Mouse (Mus musculus): ENCODE measurements around the gene Sorcs1.

The Sorcs1 gene

DNA sequence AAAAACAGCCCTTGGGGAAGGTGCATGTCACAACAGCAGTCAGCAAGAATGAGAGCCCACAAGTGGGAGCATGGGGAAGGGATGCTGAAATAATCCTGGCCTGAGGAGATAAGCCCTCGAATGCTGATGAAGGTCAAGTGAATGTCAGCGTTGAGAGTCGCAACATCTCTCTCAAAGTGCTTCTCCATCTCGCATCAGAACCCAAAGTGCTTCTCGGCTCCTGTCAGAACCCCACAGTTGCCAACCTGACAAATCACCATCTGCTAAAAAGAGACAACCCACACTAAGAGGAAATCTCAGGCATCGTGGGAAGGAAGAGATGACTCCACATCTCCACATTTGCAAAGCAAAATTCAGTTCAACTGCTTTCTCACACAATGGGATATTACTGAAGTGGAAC lies 119.7 kb downstream of the Sorcs1 start:
- DNase-seq = no peak

DNA sequence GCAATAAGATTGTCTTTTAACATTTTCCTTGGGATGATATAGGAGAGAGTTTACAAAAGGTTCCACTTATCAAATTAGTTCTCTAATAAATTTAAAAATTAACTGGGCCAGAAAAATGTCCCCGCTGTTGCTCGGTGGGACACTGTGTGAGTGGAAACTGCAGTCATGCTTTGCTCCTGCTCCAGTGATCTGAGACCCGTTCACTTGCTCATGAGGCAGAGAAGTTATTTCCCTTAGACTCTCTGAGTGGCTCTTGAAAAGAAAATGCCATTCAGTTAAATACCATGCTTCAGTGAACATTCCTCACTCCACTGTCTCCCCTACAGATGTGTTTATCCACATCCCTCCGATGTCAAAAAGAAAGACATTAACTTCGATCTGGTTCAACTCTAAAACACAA lies 144.4 kb downstream of the Sorcs1 start:
- DNase-seq = no peak

DNA sequence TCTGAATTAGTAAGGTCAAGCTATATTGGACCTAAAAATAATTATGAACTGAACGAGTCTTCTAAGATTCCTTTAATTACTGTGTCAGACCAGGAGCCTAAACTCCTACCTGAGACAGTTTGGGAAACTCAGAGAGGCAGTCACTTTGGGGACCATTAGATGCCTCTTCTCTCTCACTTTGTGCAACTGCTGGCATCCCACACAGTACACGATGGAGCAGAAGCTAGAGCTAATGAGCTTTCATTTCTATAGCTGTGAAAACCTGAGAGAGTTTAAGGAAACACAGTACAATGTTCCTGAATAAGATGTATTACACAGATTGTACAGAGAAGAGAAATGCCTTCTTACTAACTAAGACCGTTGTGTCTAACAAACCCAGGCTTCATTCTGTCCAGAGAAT lies 150.6 kb downstream of the Sorcs1 start:
- DNase-seq = no peak

- no peak for DNase-seq
These were observed 152.4 kb downstream of the Sorcs1 start for GRCm38 (mm10) chr19:50526094-50526493.

- DNase-seq = no peak
These were observed 156.5 kb downstream of the Sorcs1 start for GRCm38 (mm10) chr19:50521943-50522342.

DNA sequence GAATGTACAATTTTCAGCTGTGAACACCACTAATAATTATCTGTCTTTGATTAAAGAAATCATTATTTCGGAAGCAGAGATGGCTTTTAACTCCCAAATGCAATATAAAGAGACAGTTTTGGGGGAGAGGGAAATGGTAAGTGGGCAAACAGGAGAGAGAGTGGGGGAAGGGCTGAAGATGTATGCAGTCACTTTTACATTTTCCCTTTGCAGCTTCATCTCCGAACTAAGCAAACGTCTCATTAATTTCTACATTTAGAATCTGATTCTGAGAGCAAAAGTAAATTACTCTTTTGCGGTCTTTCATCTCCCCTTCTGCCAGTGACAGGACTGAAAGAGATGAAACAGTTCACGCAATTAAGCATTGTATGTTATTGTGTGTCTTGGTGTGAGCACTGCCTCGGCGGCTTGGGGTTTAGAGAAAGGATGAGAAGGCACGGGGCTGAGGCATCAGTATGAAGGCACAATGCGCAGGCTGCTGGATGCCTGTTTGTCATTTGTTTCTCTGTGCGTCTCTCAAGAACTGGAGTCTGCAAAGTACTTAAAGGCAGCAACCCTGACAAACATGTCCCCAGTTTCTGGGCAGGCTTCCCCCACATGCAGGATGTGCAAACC lies 163.3 kb downstream of the Sorcs1 start:
- DNase-seq = no peak

DNA sequence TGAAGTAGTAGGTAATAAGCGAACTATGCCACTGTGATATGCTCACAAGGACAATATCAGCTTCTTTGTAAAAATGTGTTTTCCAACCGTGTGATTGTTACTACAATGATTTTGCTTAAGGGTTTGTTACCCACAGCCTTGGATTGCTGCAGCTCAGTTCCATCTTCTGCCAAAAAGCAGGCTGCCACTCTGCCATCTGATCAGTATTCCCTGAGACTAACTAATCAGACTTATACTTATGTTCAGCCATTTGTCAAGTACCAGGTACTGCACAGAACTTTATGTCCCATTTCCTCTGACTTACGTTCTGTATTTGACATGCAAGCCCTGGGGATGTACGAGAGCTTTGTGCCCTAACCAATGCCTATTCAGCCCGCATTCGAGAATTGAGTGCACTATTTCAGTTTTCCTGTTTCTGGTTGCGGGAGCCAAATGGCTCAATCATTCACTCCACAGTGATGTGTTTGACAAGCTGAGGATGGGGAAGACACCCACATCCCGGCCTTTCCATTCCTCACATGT lies 164.1 kb downstream of the Sorcs1 start:
- DNase-seq = no peak

DNA sequence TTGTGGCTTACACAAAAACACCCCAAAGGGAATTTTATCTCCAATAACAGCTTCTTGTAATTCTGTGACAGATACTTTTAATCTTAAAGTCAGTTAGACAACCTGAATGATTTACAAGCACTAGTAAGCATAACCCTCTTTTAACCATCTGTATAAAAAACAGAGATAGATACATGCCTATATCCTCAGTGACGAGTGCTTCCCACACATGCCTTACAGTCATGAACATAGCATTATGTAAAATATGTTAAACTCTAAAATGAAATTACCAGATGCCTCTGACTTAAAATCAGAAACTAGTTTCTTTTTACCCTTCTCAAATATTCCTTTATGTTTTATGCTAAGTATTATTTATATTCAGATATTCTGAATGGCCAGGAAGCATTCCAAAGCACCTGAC lies 175.6 kb downstream of the Sorcs1 start:
- DNase-seq = no peak

- no peak for DNase-seq
These were observed 187.3 kb downstream of the Sorcs1 start for GRCm38 (mm10) chr19:50491121-50491520.

GRCm38 (mm10) chr19:50490721-50491120 lies 187.7 kb downstream of the Sorcs1 start:
- no peak for DNase-seq

- no peak for DNase-seq
These were observed 188.7 kb downstream of the Sorcs1 start for GRCm38 (mm10) chr19:50489786-50490185.

GRCm38 (mm10) chr19:50488421-50488820 lies 190.0 kb downstream of the Sorcs1 start:
- no peak for DNase-seq

DNA sequence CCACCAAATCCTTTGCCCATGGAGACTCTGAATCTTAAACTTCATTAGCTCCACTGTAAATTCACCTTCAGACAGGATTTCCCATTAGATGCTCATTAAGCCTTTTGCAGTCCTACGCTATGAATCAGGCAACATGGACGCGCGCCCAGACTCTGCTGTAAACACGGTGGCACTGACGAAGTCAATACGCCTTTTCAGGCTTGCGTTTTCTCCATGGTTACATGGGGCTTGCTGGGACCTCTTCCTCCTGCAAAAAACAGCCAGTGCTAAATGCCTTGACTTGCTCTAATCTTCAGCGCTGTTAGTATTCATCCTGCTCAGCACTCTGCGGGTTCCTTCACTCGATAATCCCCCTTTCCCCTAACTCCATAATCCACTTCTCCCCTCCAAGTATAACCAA lies 190.7 kb downstream of the Sorcs1 start:
- DNase-seq = no peak

- DNase-seq = no peak
These were observed 192.1 kb downstream of the Sorcs1 start for GRCm38 (mm10) chr19:50486345-50486744.

DNA sequence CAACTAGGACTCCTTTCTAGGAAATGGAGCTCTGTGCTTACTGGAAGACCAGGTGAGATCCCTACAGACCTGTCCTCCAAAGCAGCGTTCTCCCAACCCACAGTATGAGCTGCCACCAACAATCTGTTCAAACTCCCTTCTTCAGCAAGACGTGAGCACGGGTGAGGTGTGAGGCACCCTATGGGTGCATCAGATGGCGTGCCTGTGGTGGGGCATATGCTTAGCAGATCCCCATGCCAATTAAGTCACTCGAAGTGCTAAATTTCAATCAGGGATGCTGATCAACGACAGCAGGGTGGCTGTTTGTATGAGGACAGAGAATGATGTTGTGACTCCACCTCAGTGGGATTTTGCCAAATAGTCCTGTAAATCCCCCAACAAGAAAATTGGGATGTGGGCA lies 201.7 kb downstream of the Sorcs1 start:
- no peak for DNase-seq

DNA sequence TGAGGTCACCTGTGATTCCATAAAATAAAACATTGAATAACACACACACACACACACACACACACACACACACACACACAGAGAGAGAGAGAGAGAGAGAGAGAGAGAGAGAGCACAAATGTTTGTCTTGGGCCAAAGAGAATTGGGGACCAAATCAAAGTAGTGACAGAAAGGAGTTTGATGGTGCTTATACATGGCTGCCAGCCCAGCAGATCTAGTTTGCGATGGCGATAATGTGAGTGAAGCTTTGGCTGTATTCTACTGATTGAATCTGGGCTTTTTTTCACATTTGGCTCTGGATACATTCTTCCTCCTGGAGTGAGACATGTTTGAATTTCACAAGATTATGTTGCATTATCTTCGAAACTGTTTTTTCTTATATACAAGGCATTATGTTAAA lies 209.9 kb downstream of the Sorcs1 start:
- no peak for DNase-seq

DNA sequence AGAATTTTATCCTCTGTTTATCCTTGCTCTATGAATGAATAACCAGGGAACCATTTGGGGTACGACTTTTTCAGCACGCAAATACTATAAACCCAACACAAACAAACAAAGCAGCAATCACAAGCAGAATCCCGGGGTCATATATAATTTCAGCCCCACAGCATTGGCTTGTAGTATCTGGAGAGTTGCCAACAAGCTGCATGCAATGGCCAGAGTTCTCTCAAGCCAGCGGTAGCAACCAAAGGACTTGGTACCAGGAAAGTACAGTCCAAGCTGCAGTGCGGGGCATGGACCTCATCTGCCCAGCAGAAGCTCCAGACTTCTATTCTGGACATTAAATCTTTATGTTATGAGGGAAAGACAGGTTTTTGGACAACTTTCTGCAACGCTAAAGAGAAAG lies 213.6 kb downstream of the Sorcs1 start:
- peak; percentile 2 for DNase-seq

GRCm38 (mm10) chr19:50458581-50458980 lies 219.9 kb downstream of the Sorcs1 start:
- no peak for DNase-seq

DNA sequence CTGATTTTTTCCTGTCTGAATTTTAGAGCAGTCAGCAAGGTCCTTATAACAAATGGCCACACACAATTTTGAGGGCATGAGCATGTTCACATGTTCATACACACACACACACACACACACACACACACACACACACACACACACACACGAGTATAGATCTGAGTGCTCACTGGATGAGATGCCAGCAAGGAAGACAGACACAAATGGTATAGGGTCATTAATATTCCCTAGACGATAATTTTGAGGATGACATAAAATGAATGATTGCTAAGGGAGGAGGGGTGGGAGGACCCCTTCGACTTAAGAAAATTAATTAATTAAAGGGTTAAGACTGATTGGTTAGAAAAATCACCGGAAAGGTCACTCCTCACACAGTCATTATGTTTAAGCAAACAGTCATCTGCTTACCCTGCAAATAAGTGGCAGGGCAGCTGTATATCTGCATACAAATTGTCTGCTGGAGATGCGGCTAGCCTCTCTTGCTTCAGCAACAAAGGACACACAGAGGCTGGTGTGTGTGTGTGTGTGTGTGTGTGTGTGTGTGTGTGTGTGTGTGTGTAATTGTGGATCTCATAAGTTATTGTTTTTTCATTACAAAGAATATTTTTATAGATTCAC lies 221.1 kb downstream of the Sorcs1 start:
- DNase-seq = no peak

- DNase-seq = no peak
These were observed 237.3 kb downstream of the Sorcs1 start for GRCm38 (mm10) chr19:50441099-50441498.

DNA sequence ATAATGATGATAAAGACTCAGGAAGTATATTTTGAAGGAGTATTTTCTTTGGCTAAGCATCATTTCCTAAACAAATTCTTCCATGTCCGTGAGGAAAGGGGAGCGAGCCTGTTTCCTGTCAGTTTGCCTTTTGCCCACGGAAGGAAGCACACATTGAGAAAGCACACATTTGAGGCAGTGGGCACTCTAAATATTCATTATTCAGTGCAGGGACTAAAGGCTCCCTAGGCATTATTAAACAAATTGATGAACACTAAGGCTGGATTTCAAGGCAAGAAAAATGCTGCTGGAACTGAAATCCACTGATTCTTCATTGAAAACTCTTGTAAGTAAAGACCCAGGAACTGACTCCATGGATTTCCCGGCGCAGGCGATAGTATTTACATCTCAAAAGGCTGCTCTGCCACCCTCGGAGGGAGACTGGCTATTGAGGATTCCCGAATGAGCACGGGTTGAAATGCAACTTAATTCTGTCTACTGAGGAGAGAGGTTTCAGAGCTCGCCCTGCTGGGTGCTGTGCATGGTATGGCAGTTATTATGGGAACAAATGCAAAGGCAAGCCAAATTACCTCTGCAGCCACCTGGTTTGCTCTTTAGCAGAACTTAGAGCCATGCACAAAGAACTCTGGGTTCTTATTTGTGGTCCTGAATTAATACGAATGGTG lies 238.1 kb downstream of the Sorcs1 start:
- no peak for DNase-seq

DNA sequence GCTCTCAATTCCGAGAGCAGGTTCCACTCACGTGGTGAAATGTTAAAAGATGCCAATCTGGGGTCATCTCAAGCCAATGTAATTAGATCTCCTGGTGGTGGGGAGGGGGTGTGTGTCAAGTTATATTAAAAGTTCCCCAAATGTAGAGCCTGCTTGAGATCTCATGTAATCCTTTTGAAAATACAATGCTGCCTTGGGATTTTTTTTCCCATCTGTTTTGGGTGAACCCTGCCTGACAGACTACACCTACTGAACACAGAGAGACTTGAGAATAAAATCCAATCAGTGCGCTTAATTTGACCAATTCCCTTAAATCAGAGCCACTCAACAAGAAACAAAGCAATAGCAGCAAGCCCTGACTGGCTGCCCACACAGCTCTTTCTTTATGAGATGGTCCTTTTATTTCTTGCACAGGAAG lies 239.0 kb downstream of the Sorcs1 start:
- no peak for DNase-seq

DNA sequence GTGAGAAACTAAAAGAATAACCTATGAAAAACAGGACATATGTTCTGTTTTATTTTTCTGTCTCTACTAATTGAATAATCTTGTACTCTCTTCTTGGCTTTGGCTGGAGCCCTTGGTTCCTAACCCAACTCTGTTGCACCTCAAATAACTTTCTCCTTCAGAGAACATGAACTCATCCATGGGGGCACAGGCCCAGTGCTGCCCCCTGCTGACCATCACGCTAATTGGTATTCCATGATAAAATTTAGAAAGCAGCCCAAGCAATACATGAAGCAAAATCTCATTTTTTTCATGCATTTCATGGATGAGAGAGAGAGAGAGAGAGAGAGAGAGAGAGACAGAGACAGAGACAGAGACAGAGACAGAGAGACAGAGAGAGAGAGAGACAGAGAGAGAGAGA lies 255.5 kb downstream of the Sorcs1 start:
- DNase-seq = peak; percentile 17

GRCm38 (mm10) chr19:50418962-50419720 lies 259.3 kb downstream of the Sorcs1 start:
- no peak for DNase-seq
